Mouse (Mus musculus) neutrophil, adult 65 days (primary cell): ENCODE measurements around the gene Zbtb46. TPM values are rescaled to one million over a fixed set of nuclear protein-coding genes. Genes with fewer than 3 reads are reported as not detected.

Experiments
- total RNA-seq: library from RNA; stranded (reverse); gene quantifications from 2 replicates; pipeline ENCODE4 v1.2.4, GENCODE M21; 2023

Zbtb46 gene
- total RNA-seq: 0.22 and 0.48 TPM in 2 replicates

DNA sequence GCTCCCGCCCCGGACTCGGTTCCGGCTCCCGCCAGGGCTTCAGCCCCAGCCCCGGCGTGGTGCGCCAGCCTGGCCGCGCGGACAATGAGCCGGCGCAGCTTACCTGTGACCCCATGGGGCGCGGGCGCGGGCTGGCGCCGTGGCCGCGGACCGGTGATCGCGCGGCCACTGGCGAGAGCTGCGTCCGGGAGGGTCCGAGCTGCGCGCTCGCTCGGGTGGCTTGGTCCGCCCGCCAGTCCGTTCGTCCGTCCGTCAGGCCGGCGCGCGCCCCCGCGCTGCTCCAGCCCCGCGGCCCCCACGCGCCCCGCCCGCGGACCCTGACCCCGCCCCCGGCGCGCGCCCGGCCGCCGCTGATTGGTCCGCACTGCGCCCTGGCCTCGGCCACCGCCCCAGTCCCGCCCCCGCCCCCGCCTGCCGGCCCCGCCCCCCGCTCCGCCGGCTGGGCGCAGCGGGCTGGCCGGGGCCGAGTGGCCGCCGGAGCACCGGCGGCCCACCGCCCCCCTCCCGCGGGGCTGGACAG, at the start of gene Zbtb46:
TSS of gene Zbtb46 (minus strand) at position 274 of the 520 bp plus-strand sequence.

DNA sequence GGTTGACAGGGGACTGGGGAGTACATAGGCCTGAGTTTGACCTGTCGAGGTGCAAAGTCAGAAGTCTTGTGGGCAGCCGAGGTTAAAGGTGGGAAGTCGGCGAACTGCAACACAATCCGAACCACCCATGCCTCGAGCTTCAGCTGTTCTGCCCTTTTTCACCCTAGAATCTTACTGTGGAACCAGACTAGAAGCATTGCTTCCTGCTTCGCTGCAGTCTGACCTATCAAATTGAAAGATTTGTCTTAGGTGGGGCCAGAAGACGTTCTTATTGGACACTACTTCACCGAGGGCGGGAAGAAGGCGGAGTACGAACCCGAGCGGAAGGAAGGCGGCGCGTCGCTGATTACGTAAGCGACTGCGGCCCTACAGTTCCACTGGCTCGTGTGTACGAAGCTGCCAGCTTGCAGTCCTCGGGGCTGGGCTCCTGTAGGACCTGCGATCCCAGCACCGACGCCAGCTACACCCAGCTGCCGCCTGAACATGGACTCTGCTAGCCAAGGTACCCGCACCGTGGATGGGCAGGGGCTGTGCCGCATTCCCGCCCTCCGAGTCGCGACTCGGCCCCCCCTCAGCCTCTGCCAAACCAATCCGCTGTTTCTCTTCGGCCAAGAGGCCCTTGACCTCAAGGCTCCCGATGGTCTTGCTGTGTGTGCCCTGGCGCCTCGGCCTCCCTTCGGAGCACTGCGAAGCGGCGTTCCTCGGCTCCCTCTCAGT, 37.8 kb upstream of the Zbtb46 start, which contains the start of gene Tpd52l2:
TSS of gene Tpd52l2 (plus strand) at position 312 of the 717 bp plus-strand sequence.

DNA sequence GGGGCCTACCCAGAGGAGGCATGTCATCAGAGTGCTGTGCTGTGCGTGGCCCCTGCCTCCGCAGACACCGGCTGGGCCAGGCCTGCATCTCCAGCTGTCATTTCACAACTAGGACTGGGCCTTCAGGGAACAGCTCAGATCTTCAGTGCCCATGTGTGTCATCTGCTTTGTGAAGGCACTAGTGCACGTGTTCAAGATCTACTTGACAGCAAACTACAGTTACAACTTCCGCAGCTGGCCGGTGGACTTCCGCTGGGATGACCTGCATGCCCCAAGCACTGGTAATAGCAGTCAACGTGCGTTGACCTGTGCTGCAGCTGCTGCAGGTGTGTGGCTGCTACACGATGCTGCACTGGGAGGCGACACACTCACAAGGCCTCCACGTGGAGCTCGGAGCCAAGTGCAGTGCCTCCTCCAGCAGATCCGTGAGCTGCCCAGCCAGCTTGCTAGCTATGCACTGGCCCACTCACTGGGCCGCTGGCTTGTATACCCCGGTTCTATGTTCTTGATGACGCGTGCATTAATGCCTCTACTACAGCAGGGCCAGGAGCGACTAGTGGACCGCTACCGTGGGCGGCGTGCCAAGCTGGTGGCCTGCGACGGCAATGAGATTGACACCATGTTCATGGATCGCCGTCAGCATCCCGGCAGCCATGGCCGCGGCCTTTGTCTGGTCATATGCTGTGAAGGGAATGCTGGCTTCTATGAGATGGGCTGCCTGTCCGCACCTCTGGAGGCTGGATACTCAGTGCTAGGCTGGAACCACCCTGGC, 34.1 kb upstream of the Zbtb46 start, which contains the start of gene Abhd16b:
TSS of gene Abhd16b (plus strand) at position 51 of the 772 bp plus-strand sequence.

GRCm38 (mm10) chr2:181379778-181380177, 79.4 kb downstream of the Zbtb46 start, which contains the start of gene Lime1:
Lime1 (plus strand) TSS chr2:181380078.

GRCm38 (mm10) chr2:181364860-181365596, 94.2 kb downstream of the Zbtb46 start, which contains the start of the genes Zgpat and Arfrp1:
Zgpat (plus strand) TSS chr2:181364928.
Arfrp1 (minus strand) TSS chr2:181365404.

Other genes starting within 250 kb of the Zbtb46 start
- gene Srms, start 246.2 kb downstream of the Zbtb46 start, total RNA-seq: not detected in 2 replicates
- gene Fndc11, start 239.4 kb downstream of the Zbtb46 start, total RNA-seq: not detected in 2 replicates
- gene Helz2, start 217.4 kb downstream of the Zbtb46 start, total RNA-seq: 73.0 and 86.4 TPM in 2 replicates
- gene Gmeb2, start 171.4 kb downstream of the Zbtb46 start, total RNA-seq: 30.6 and 50.4 TPM in 2 replicates
- not detected in 2 replicates for gene Stmn3, start 144.9 kb downstream of the Zbtb46 start, total RNA-seq
- 29.6 and 34.9 TPM in 2 replicates for gene Rtel1, start 139.7 kb downstream of the Zbtb46 start, total RNA-seq
- gene Zgpat, start 94.5 kb downstream of the Zbtb46 start, total RNA-seq: 25.9 and 36.3 TPM in 2 replicates
- 35.7 and 48.5 TPM in 2 replicates for gene Arfrp1, start 94.0 kb downstream of the Zbtb46 start, total RNA-seq
- 29.8 and 32.7 TPM in 2 replicates for gene Lime1, start 79.3 kb downstream of the Zbtb46 start, total RNA-seq
- not detected in 2 replicates for gene Abhd16b, start 33.8 kb upstream of the Zbtb46 start, total RNA-seq
- 64.4 and 94.3 TPM in 2 replicates for gene Tpd52l2, start 37.7 kb upstream of the Zbtb46 start, total RNA-seq
- gene Dnajc5, start 61.1 kb upstream of the Zbtb46 start, total RNA-seq: 132 and 159 TPM in 2 replicates
- gene Uckl1, start 125.5 kb upstream of the Zbtb46 start, total RNA-seq: 77.5 and 81.8 TPM in 2 replicates
- 32.6 and 38.4 TPM in 2 replicates for gene Prpf6, start 132.4 kb upstream of the Zbtb46 start, total RNA-seq
- gene Zfp512b, start 133.4 kb upstream of the Zbtb46 start, total RNA-seq: 9.1 and 14.6 TPM in 2 replicates
- gene Samd10, start 139.8 kb upstream of the Zbtb46 start, total RNA-seq: 7.9 and 9.4 TPM in 2 replicates
- not detected in 2 replicates for gene Gm29797, start 197.6 kb upstream of the Zbtb46 start, total RNA-seq
- 0.25 TPM in 1 of 2 replicates, not detected in the other for gene Sox18, start 212.2 kb upstream of the Zbtb46 start, total RNA-seq
- gene Tcea2, start 220.9 kb upstream of the Zbtb46 start, total RNA-seq: 7.5 and 10.1 TPM in 2 replicates
- gene Rgs19, start 234.6 kb upstream of the Zbtb46 start, total RNA-seq: 245 and 280 TPM in 2 replicates
- not detected in 2 replicates for gene Lkaaear1, start 239.0 kb upstream of the Zbtb46 start, total RNA-seq